15 mouse cellular contexts compared by ENCODE assay signal in genomic region chr9:3009331-3009730, GRCm38 (mm10). TPM values are rescaled to one million over a fixed set of nuclear protein-coding genes. Genes with fewer than 3 reads are reported as not detected.
A peak's percentile ranks its signal among the peaks of the same experiment; 100 is the strongest.
DNase-seq lines count a peak whose midpoint lies in the region; ATAC-seq and TF ChIP-seq lines count a peak whose summit lies in the region.
"Not testable (repeated sequence)": the region's sequence is repeated elsewhere in the genome, so short reads cannot be mapped to it uniquely, and the experiment has no call there.
"Had no signal": no experiment of that assay in that cellular context is flagged by ENCODE, and none has a peak within 500 bp of the region (broad histone marks: within the 10 kb centered on the region; RNA-seq: fewer than 3 reads in every experiment).

No protein-coding gene starts in this region.

- CTCF ChIA-PET in Patski (lab: Charles Lee), result not testable (repeated sequence)

- no CpG with 5 or more reads among the region's 5 CpGs for WGBS in heart, embryonic 12.5 days
- no CpG with 5 or more reads among the region's 5 CpGs for WGBS in hindbrain, embryonic 14.5 days
- WGBS in kidney, postnatal 0 days, result no CpG with 5 or more reads among the region's 5 CpGs
- no CpG with 5 or more reads among the region's 5 CpGs for WGBS in lung, embryonic 15.5 days
- WGBS in midbrain, embryonic 15.5 days, result no CpG with 5 or more reads among the region's 5 CpGs
- WGBS in stomach, embryonic 15.5 days, result no CpG with 5 or more reads among the region's 5 CpGs

- H3K9ac ChIP-seq in heart, embryonic 12.5 days; hindbrain, embryonic 14.5 days; kidney, postnatal 0 days (ENCODE audit: low read depth, low read length); lung, embryonic 15.5 days; midbrain, embryonic 15.5 days; stomach, embryonic 15.5 days: not testable (repeated sequence)

- not testable (repeated sequence) for H3K4me2 ChIP-seq in heart, embryonic 12.5 days; hindbrain, embryonic 14.5 days (replicated peaks); kidney, postnatal 0 days (ENCODE audit: low read length); lung, embryonic 15.5 days; midbrain, embryonic 15.5 days; stomach, embryonic 15.5 days

- TF ChIP-seq CTCF in Patski (IDR thresholded peaks at IDR 0.05); kidney, postnatal 0 days (IDR thresholded peaks at IDR 0.05; ENCODE audit: low read depth): not testable (repeated sequence)

- in situ Hi-C loops in Patski (cut with MboI; ENCODE audit: low pct_unique_long_range_greater_than_20kb), result not testable (repeated sequence)

- not testable (repeated sequence) for H3K27me3 ChIP-seq in Patski; heart, embryonic 12.5 days (replicated peaks); hindbrain, embryonic 14.5 days (ENCODE audit: control insufficient read depth, insufficient read depth, low read length); kidney, postnatal 0 days (ENCODE audit: insufficient read depth, low read length); lung, embryonic 15.5 days; midbrain, embryonic 15.5 days (replicated peaks); stomach, embryonic 15.5 days (replicated peaks)

- ATAC-seq in Patski, result peak; percentile 23
- ATAC-seq in erythroid progenitor cell, adult 5-6 weeks (replicated peaks; ENCODE audit: low FRiP score, poor library complexity, severe bottlenecking), result peak; percentile 48
- peak; percentile 37 for ATAC-seq in heart, embryonic 12.5 days (ENCODE audit: insufficient number of reproducible peaks, low FRiP score)
- peak; percentile 62; the same call in 1 of the 2 replicates for ATAC-seq in hindbrain, embryonic 14.5 days (ENCODE audit: low FRiP score)
- ATAC-seq in kidney, postnatal 0 days (replicated peaks; ENCODE audit: low FRiP score, low read depth), result peak; percentile 51
- peak; percentile 55; the same call in 1 of the 2 replicates for ATAC-seq in lung, embryonic 15.5 days (ENCODE audit: borderline replicate concordance, extremely low read depth, low FRiP score, low TSS enrichment)
- ATAC-seq in midbrain, embryonic 15.5 days (replicated peaks), result 0 out of 2 replicates have a peak, but pooled peaks have one; percentile 52
- peak; percentile 24; the same call in 1 of the 2 replicates for ATAC-seq in stomach, embryonic 15.5 days (ENCODE audit: insufficient read depth, low FRiP score, low read depth)

- not testable (repeated sequence) for H3K36me3 ChIP-seq in heart, embryonic 12.5 days; hindbrain, embryonic 14.5 days (replicated peaks; ENCODE audit: control insufficient read depth, insufficient read depth); kidney, postnatal 0 days (ENCODE audit: insufficient read depth, low read length); lung, embryonic 15.5 days; midbrain, embryonic 15.5 days (replicated peaks); stomach, embryonic 15.5 days

- H3K4me1 ChIP-seq in heart, embryonic 12.5 days (replicated peaks); hindbrain, embryonic 14.5 days (replicated peaks; ENCODE audit: control insufficient read depth, insufficient read depth, low read length); kidney, postnatal 0 days (replicated peaks; ENCODE audit: insufficient read depth, low read length); lung, embryonic 15.5 days; midbrain, embryonic 15.5 days; stomach, embryonic 15.5 days: not testable (repeated sequence)

- POLR2A ChIA-PET in Patski (lab: Charles Lee), result not testable (repeated sequence)

- not testable (repeated sequence) for H3K9me3 ChIP-seq in heart, embryonic 12.5 days (replicated peaks); hindbrain, embryonic 14.5 days (ENCODE audit: control insufficient read depth, low read length); kidney, postnatal 0 days (replicated peaks; ENCODE audit: low read length); lung, embryonic 15.5 days; midbrain, embryonic 15.5 days; stomach, embryonic 15.5 days

- not testable (repeated sequence) for DNase-seq in Patski (ENCODE audit: low read depth, low spot score); hindbrain, embryonic 14.5 days (ENCODE audit: low spot score); kidney, postnatal 0 days (ENCODE audit: low spot score)

- not testable (repeated sequence) for H3K27ac ChIP-seq in heart, embryonic 12.5 days (ENCODE audit: poor library complexity, severe bottlenecking); hindbrain, embryonic 14.5 days; kidney, postnatal 0 days; lung, embryonic 15.5 days; midbrain, embryonic 15.5 days; stomach, embryonic 15.5 days

- not testable (repeated sequence) for H3K4me3 ChIP-seq in heart, embryonic 12.5 days; hindbrain, embryonic 14.5 days (replicated peaks; ENCODE audit: low read length); kidney, postnatal 0 days (replicated peaks; ENCODE audit: low read depth, low read length); lung, embryonic 15.5 days; midbrain, embryonic 15.5 days; stomach, embryonic 15.5 days (replicated peaks)

RNA-seq across cellular contexts. Expression of gene Gm10721, which starts 3.6 kb away (rescaled TPM):
- not detected for polyA plus RNA-seq in Patski (2021)
- total RNA-seq in erythroid progenitor cell, adult 5-6 weeks (2015; ENCODE audit: low replicate concordance), result not detected in 2 replicates
- total RNA-seq in erythroid progenitor cell, adult 5-6 weeks (2017; ENCODE audit: low replicate concordance), result 0.51 TPM in 1 of 2 replicates, not detected in the other
- polyA plus RNA-seq in heart, embryonic 12.5 days (2016; fragmentation: Nextera tagmentation; extraction: Ambion mirVana), result not detected in 2 replicates
- not detected in 2 replicates for polyA plus RNA-seq in hindbrain, embryonic 14.5 days (2014; fragmentation: Nextera tagmentation; extraction: Ambion mirVana)
- not detected in 2 replicates for polyA plus RNA-seq in kidney, postnatal 0 days (2015; fragmentation: Nextera tagmentation; extraction: Ambion mirVana)
- polyA plus RNA-seq in lung, embryonic 15.5 days (2015; fragmentation: Nextera tagmentation; extraction: Ambion mirVana), result 0.26 TPM in 1 of 2 replicates, not detected in the other
- polyA plus RNA-seq in midbrain, embryonic 15.5 days (2015; fragmentation: Nextera tagmentation; extraction: Ambion mirVana), result not detected in 2 replicates
- polyA plus RNA-seq in stomach, embryonic 15.5 days (2015; fragmentation: Nextera tagmentation; extraction: Ambion mirVana), result not detected in 2 replicates
- polyA plus RNA-seq: cortical plate, adult 2 months; hindbrain, embryonic 10.5 days; liver, embryonic 14.5 days; macrophage had no signal

RNA-seq across cellular contexts. Expression of gene Gm10720, which starts 6.1 kb away (rescaled TPM):
- not detected for polyA plus RNA-seq in Patski (2021)
- total RNA-seq in erythroid progenitor cell, adult 5-6 weeks (2015; ENCODE audit: low replicate concordance), result not detected in 2 replicates
- 1.3 TPM in 1 of 2 replicates, not detected in the other for total RNA-seq in erythroid progenitor cell, adult 5-6 weeks (2017; ENCODE audit: low replicate concordance)
- polyA plus RNA-seq in heart, embryonic 12.5 days (2016; fragmentation: Nextera tagmentation; extraction: Ambion mirVana), result not detected in 2 replicates
- not detected in 2 replicates for polyA plus RNA-seq in hindbrain, embryonic 14.5 days (2014; fragmentation: Nextera tagmentation; extraction: Ambion mirVana)
- not detected in 2 replicates for polyA plus RNA-seq in kidney, postnatal 0 days (2015; fragmentation: Nextera tagmentation; extraction: Ambion mirVana)
- polyA plus RNA-seq in lung, embryonic 15.5 days (2015; fragmentation: Nextera tagmentation; extraction: Ambion mirVana), result not detected in 2 replicates
- polyA plus RNA-seq in midbrain, embryonic 15.5 days (2015; fragmentation: Nextera tagmentation; extraction: Ambion mirVana), result not detected in 2 replicates
- not detected in 2 replicates for polyA plus RNA-seq in stomach, embryonic 15.5 days (2015; fragmentation: Nextera tagmentation; extraction: Ambion mirVana)
- total RNA-seq: adrenal gland, adult 18-20 months; gastrocnemius, adult 18-20 months; heart, adult 18-20 months had no signal
- polyA plus RNA-seq: cortical plate, adult 2 months; hindbrain, embryonic 10.5 days; liver, embryonic 14.5 days; macrophage had no signal

RNA-seq across cellular contexts. Expression of gene Gm11168, which starts 6.2 kb away (rescaled TPM):
- polyA plus RNA-seq in Patski (2021), result not detected
- not detected in 2 replicates for total RNA-seq in erythroid progenitor cell, adult 5-6 weeks (2015; ENCODE audit: low replicate concordance)
- 4.9 TPM in 1 of 2 replicates, not detected in the other for total RNA-seq in erythroid progenitor cell, adult 5-6 weeks (2017; ENCODE audit: low replicate concordance)
- not detected in 2 replicates for polyA plus RNA-seq in heart, embryonic 12.5 days (2016; fragmentation: Nextera tagmentation; extraction: Ambion mirVana)
- not detected in 2 replicates for polyA plus RNA-seq in hindbrain, embryonic 14.5 days (2014; fragmentation: Nextera tagmentation; extraction: Ambion mirVana)
- not detected in 2 replicates for polyA plus RNA-seq in kidney, postnatal 0 days (2015; fragmentation: Nextera tagmentation; extraction: Ambion mirVana)
- not detected in 2 replicates for polyA plus RNA-seq in lung, embryonic 15.5 days (2015; fragmentation: Nextera tagmentation; extraction: Ambion mirVana)
- polyA plus RNA-seq in midbrain, embryonic 15.5 days (2015; fragmentation: Nextera tagmentation; extraction: Ambion mirVana), result not detected in 2 replicates
- not detected in 2 replicates for polyA plus RNA-seq in stomach, embryonic 15.5 days (2015; fragmentation: Nextera tagmentation; extraction: Ambion mirVana)
- total RNA-seq: adrenal gland, adult 18-20 months; gastrocnemius, adult 18-20 months; heart, adult 18-20 months had no signal
- polyA plus RNA-seq: cortical plate, adult 2 months; hindbrain, embryonic 10.5 days; liver, embryonic 14.5 days; macrophage had no signal

RNA-seq across cellular contexts. Expression of gene Gm10719, which starts 7.9 kb away (rescaled TPM):
- not detected for polyA plus RNA-seq in Patski (2021)
- not detected in 2 replicates for total RNA-seq in erythroid progenitor cell, adult 5-6 weeks (2015; ENCODE audit: low replicate concordance)
- 18.1 and 20.0 TPM in 2 replicates for total RNA-seq in erythroid progenitor cell, adult 5-6 weeks (2017; ENCODE audit: low replicate concordance)
- polyA plus RNA-seq in heart, embryonic 12.5 days (2016; fragmentation: Nextera tagmentation; extraction: Ambion mirVana), result 0.35 and 0.47 TPM in 2 replicates
- polyA plus RNA-seq in hindbrain, embryonic 14.5 days (2014; fragmentation: Nextera tagmentation; extraction: Ambion mirVana), result 0.47 TPM in 1 of 2 replicates, not detected in the other
- polyA plus RNA-seq in kidney, postnatal 0 days (2015; fragmentation: Nextera tagmentation; extraction: Ambion mirVana), result 0.24 TPM in 1 of 2 replicates, not detected in the other
- polyA plus RNA-seq in lung, embryonic 15.5 days (2015; fragmentation: Nextera tagmentation; extraction: Ambion mirVana), result 0.28 TPM in 1 of 2 replicates, not detected in the other
- 0.28 and 0.34 TPM in 2 replicates for polyA plus RNA-seq in midbrain, embryonic 15.5 days (2015; fragmentation: Nextera tagmentation; extraction: Ambion mirVana)
- 0.24 TPM in 1 of 2 replicates, not detected in the other for polyA plus RNA-seq in stomach, embryonic 15.5 days (2015; fragmentation: Nextera tagmentation; extraction: Ambion mirVana)
- polyA plus RNA-seq: cortical plate, adult 2 months; liver, embryonic 14.5 days; macrophage had no signal

RNA-seq across cellular contexts. Expression of gene Gm10722, which starts 8.6 kb away (rescaled TPM):
- not detected for polyA plus RNA-seq in Patski (2021)
- not detected in 2 replicates for total RNA-seq in erythroid progenitor cell, adult 5-6 weeks (2015; ENCODE audit: low replicate concordance)
- total RNA-seq in erythroid progenitor cell, adult 5-6 weeks (2017; ENCODE audit: low replicate concordance), result not detected in 2 replicates
- not detected in 2 replicates for polyA plus RNA-seq in heart, embryonic 12.5 days (2016; fragmentation: Nextera tagmentation; extraction: Ambion mirVana)
- not detected in 2 replicates for polyA plus RNA-seq in hindbrain, embryonic 14.5 days (2014; fragmentation: Nextera tagmentation; extraction: Ambion mirVana)
- polyA plus RNA-seq in kidney, postnatal 0 days (2015; fragmentation: Nextera tagmentation; extraction: Ambion mirVana), result not detected in 2 replicates
- not detected in 2 replicates for polyA plus RNA-seq in lung, embryonic 15.5 days (2015; fragmentation: Nextera tagmentation; extraction: Ambion mirVana)
- polyA plus RNA-seq in midbrain, embryonic 15.5 days (2015; fragmentation: Nextera tagmentation; extraction: Ambion mirVana), result not detected in 2 replicates
- not detected in 2 replicates for polyA plus RNA-seq in stomach, embryonic 15.5 days (2015; fragmentation: Nextera tagmentation; extraction: Ambion mirVana)
- total RNA-seq: adrenal gland, adult 18-20 months; gastrocnemius, adult 18-20 months; heart, adult 18-20 months had no signal
- polyA plus RNA-seq: cortical plate, adult 2 months; hindbrain, embryonic 10.5 days; liver, embryonic 14.5 days; macrophage had no signal
